Mouse (Mus musculus) thymus, postnatal 4 days (tissue): ENCODE results near the gene Gm49366.
A peak's percentile ranks its signal among the peaks of the same experiment; 100 is the strongest.
"Not testable (repeated sequence)": the region's sequence is repeated elsewhere in the genome, so short reads cannot be mapped to it uniquely, and the experiment has no call there.

ENCODE experiments used
- DNase-seq: peaks from one replicate; pipeline ENCODE4 v3.0.0; 2021

Gm49366 gene

DNA sequence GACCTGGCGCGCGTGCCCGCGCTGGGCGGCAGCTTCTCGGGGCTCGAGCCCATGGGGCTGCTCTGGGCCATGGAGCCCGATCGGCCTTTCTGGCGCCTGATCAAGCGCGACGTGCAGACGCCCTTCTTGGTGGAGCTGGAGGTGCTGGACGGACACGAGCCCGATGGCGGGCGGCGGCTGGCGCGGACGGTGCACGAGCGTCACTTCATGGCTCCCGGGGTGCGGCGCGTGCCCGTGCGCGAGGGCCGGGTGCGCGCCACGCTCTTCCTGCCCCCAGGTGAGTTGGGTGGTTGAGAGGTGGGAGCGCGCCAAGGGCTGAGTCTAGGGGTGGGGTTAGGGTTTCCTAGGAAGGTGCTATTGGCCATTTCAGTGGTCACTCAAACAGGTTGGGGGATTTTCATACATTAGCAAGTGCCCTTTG, at the start of gene Gm49366:
Gene Gm49366 (plus strand): TSS at position 245 of the 421 bp plus-strand sequence.
- DNase-seq = peak; percentile 43

DNA sequence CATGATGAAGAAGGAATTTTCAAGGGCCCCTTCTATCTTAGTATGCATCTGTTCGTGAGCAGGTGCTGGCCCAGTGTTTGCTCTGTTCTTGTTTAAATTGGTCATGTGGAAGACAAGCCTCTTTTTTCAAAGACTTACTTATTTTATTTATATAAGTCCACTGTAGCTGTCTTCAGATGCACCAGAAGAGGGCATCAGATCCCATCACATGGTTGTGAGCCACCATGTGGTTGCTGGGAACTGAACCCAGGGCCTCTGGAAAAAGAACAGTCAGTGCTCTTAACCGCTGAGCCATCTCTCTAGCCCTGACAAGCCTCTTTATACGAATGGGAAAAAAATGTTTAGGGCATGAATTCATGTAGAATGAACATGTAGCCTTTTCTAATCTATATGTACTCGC, 49.4 kb upstream of the Gm49366 start:
- no peak for DNase-seq

DNA sequence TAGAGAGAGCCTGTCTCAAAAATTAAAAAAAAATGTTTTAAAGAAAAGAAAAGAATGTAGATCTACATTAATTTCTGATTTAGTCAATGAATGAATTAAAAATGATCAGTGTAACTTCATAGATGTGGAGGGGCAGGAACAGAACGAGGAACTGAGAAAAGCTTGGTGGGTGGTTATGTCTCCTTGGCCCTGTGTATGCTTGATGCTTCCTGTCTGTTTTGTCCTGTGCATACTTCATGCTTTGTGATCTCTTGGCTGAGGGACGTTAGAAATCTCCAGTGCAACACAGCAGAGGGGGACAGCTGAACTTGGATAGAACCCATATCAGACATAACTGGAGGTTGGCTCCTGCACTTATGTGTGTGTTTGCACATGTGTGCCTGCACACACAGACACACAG, 41.5 kb upstream of the Gm49366 start:
- no peak for DNase-seq

DNA sequence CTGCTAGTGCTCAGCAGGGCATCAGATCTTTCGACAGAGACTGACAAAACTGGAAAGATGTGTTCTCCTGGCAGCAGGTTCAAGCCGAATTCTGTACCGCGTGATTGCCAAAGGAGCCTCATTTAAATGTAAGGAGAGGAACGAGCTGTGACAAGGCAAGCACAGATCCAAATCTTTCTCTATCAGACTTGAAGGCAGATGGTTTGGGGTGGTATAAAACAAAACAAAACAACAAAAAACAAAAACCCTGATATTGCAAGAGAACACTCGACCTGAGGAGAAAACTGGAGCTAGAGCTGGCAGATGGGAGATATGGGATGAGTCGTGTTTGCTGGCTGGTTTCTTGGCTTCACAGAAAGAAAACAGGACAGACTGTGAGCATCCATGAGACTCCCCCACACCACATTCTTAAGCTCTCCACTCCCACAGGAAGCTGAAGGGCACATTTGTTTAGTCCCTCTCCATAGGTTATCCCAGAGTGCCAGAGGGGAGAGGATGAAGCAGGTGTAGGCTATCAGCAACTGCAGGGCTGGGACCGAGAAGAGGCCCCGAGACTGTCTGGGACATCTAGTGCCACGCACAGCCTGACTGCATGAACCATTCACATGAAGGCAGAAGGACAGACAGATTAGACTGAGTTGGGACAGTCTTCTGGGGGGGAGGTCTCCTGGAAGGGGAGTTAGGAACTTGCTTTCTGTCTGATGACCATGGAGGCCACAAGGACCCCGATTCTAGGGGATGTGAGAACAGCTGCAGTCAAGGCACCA, 40.2 kb upstream of the Gm49366 start:
- no peak for DNase-seq

GRCm38 (mm10) chr12:83999237-83999636, 39.5 kb upstream of the Gm49366 start:
- not testable (repeated sequence) for DNase-seq

DNA sequence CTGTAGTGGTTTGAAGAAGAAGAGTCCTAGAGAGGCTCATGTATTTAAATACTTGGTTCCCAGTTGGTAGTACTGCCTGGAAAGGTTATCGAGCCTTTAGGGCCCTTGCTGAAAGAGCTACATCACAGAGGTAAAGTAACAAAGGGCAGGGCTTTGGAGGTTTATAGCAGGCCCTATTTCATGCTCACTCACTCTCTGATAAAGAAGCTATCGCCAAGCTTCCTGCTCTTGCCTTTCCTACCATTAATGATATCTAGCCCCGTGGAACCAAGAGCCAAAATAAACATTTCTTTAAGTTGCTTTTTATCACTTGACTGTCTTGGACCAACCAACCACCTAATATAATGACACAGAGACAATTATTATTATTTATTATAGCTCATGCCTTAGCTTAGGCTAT, 38.3 kb upstream of the Gm49366 start:
- no peak for DNase-seq

GRCm38 (mm10) chr12:84003866-84004265, 34.9 kb upstream of the Gm49366 start:
- DNase-seq = no peak

DNA sequence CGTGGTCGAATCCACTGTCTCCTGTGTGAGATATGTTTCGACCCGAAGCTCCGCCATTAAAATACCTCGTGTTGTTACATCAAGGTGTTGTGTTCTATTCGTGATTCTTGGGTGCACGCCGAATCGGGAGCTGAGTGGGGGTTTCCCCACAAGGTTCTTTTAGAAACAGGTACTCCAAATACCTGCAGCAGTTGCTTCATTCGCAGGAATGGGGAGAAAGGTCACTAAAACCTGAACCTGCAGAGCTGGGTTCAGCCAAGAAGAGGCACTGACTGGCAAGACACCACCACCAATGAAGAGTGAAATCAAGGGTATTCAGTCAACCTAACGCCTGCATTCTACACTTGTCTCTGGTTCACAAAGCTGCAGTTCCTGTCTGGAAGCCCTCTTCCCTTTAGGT, 30.5 kb upstream of the Gm49366 start:
- no peak for DNase-seq

- no peak for DNase-seq
Observed at GRCm38 (mm10) chr12:84008729-84009128, 30.0 kb upstream of the Gm49366 start.

DNA sequence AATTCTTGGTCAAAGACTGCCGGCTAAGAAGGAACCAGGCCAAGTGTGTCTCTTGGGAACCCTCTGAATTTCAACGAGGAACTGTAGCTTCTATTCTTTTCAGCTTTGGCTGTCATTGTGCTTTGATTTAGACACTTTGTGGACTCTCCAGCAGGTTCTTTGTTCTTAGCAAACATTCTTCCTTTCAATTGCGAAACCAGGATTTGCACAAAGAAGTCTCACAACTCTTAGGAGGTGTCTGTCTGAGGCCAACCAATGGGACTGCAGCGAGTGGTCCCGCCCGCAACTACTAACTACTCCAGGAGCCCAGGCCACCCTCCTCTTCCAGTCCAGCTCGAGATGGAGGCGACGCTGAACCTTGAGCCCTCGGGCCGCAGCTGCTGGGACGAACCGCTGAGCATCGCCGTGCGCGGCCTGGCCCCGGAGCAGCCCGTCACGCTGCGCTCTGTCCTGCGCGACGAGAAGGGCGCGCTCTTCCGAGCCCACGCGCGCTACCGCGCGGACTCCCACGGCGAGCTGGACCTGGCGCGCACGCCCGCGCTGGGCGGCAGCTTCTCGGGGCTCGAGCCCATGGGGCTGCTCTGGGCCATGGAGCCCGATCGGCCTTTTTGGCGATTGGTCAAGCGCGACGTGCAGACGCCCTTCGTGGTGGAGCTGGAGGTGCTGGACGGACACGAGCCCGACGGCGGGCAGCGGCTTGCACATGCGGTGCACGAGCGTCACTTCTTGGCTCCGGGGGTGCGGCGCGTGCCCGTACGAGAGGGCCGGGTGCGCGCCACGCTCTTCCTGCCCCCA, 29.4 kb upstream of the Gm49366 start, which contains the start of gene Acot1:
Gene Acot1 (plus strand): TSS at position 320 of the 795 bp plus-strand sequence.
- DNase-seq = peak; percentile 80

DNA sequence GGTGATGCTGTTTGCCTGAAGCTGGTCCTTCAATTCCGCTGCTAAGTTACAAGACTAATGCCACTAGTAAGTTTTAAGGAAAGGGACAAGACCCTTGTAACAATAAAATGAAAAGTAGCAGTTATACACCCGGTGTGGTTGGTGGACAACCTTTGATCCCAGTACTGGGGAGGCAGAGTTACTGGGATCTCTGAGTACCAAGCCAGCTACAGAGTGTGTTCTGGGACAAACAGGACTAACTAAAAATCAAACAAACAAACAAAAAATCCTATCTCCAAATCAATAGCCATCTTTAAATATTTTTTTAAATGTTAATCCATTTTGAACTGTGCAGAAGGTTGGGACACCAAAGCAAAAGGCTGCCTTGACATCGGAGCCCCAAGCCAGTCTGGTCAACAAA, 28.5 kb upstream of the Gm49366 start:
- DNase-seq = no peak

DNA sequence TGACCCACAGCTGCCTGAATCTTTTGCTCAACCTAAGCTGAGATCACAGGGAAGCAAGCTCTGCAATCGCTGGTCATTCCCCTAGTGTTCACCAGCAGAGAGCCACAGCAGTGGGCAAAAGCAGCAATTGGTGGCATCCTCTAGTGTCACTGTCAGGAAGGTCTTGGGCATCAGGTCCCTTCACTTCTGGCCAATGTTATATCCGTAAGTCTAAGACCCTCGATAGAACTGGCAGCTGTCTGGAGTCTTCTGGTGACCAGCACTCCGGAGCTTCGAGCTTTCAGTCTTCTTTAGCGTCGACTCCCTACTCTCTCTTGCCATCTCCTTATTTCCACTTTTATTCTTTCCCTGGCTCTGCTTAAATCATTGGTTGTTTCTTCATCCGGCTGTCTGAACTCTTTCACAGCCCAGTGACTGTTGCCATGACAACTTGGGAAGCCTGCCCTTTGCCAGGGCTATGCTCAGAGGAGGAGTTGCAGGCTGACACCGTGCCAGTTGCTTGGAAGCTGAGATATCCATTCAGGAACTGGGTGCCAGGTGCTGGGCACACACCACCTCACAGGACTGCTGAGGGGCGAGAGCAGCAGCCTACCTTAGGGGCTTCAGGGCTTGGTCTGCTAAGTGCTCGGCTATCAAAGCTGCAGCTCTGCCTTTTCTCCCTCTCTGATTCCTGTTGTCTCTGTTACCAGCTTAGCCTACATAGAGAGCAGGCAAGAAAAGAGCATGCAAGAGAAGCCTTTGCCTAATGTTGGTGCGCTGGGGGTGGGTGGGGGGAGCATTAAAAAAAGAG, 27.3 kb upstream of the Gm49366 start:
- no peak for DNase-seq

GRCm38 (mm10) chr12:84013130-84013529, 25.6 kb upstream of the Gm49366 start:
- no peak for DNase-seq

DNA sequence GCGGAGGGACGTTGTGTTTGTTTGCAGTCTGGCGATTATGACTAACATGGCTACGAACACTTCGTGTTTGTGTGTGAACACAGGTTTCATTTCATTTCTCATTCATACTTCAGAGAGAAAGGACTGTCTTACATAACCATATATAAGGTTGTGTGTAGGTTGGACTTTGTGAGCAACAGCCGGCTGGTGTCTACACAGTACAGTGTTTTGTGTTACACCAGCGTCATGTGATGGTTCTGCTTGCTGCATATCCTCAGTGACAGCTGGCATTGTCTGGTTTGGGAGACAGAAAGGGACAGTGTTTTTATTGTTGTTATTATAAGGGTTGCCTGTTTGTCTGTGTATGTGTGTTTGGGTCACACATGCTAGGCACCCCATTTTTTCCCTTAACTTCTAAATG, 25.0 kb upstream of the Gm49366 start:
- DNase-seq = no peak

- DNase-seq = not testable (repeated sequence)
Observed at GRCm38 (mm10) chr12:84020528-84020927, 18.2 kb upstream of the Gm49366 start.

DNA sequence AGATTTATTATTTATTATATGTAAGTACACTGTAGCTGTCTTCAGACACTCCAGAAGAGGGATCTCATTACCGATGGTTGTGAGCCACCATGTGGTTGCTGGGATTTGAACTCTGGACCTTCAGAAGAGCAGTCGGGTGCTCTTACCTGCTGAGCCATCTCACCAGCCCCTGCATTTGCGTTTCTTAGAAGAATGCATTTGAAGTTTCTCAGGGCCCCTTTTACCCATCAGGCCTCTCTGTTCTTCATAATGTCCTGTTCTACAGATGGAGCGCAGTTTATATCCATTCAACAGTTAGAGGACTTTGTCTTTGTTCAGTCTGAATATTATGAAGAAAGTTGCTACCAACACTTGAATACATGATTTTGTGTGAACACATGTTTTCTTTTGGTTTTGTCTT, 16.5 kb upstream of the Gm49366 start:
- not testable (repeated sequence) for DNase-seq

GRCm38 (mm10) chr12:84023052-84023745, 15.5 kb upstream of the Gm49366 start:
- DNase-seq = no peak

GRCm38 (mm10) chr12:84025888-84026287, 12.8 kb upstream of the Gm49366 start:
- DNase-seq = no peak

DNA sequence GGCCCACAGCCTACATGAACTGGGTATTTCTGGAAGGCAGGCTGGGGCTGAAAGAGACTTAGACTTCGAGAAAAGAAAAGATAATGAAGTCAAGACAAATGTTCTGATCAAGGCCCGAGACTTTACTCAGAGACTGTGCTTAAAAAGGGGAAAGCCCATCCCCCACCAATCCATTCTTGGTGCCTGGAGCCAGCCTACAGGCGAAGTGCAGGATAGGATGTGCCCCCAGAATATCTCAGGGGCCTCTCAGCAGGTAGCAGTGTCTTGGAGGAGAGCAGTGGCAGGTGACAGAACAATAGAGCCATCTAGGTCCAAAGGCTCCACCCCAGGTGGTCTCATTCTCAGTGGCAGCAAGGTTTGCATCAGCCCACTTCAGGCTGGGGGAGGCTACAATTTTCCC, 10.4 kb upstream of the Gm49366 start:
- DNase-seq = not testable (repeated sequence)

DNA sequence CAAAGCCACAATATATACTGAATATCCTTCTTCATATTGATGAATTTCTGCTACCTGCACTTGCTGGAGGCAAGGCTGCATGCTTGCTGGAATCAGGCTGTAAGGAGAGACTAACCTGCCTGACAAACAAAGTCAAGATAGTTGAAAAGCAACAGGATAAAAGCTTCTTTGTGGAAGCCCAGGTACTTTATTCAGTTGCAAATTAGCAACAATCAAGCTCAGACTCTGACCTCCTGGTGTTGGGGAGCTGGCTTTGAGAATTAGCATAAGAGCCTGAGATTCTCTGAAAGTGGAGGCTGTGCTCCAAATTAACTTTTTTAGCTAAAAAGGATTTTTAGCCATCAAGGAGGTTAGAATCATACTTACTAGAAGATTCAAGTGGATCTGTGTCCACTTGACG, 9.7 kb upstream of the Gm49366 start:
- DNase-seq = not testable (repeated sequence)

- DNase-seq = peak; percentile 78
Observed at GRCm38 (mm10) chr12:84030659-84031332, 7.9 kb upstream of the Gm49366 start.

DNA sequence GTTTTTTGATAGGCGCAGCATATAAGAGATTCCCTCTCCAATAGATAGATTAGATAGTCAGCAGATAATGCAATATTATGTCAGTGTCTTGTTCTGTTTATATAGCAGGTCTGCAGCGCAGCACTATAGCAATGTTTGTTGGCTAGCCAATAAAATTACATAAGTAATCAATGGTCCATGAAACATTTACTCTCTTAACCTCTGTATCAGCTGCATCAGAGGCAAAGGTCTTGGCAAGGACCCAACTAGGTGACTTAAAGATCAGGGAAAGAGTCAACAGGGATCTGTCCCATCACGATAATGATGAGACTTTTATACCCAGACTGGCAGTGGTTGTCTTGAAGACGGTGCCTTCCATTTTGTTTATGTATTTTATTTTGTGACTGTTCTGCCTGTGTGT, 5.9 kb upstream of the Gm49366 start:
- DNase-seq = no peak
